Mouse (Mus musculus) limb, embryonic 14.5 days (tissue): Measurements from ENCODE around the gene Eif2d. TPM values are rescaled to one million over a fixed set of nuclear protein-coding genes. Genes with fewer than 3 reads are reported as not detected.

Experiments used
- ATAC-seq: fragments of 200-750 bp; cut with Nextera tagmentation; 2 replicates; pipeline ENCODE4 v1.8.0; 2017; ENCODE audit warnings: low read depth, moderate number of reproducible peaks, moderate TSS enrichment; ENCODE audit not compliant: low FRiP score
- DNase-seq: peaks from one replicate; pipeline ENCODE4 v3.0.0-alpha.2; 2015; ENCODE audit warnings: low spot score
- H3K27ac ChIP-seq: fragments of 300-500 bp; sonication (generic); replicated peaks from 2 replicates; pipeline ENCODE4 v1.5.1; 2014; ENCODE audit warnings: low read depth, mild to moderate bottlenecking, low read length, moderate library complexity, mixed read lengths
- H3K27me3 ChIP-seq: fragments of 300-500 bp; sonication (generic); 2 replicates; pipeline ENCODE4 v1.6.1; 2014; ENCODE audit warnings: low read length, mixed read lengths; ENCODE audit not compliant: control insufficient read depth, insufficient read depth
- H3K36me3 ChIP-seq: fragments of 300-500 bp; sonication (generic); 2 replicates; pipeline ENCODE4 v1.6.1; 2014; ENCODE audit warnings: mild to moderate bottlenecking, low read length, moderate library complexity, mixed read lengths; ENCODE audit not compliant: control insufficient read depth, insufficient read depth
- H3K4me1 ChIP-seq: fragments of 300-500 bp; sonication (generic); 2 replicates; pipeline ENCODE4 v1.6.1; 2014; ENCODE audit warnings: antibody characterized with exemption, low read length, mixed read lengths; ENCODE audit not compliant: control insufficient read depth, insufficient read depth
- H3K4me2 ChIP-seq: fragments of 300-500 bp; sonication (generic); replicated peaks from 2 replicates; pipeline ENCODE4 v1.6.1; 2014; ENCODE audit warnings: low read depth, mild to moderate bottlenecking, low read length, moderate library complexity; ENCODE audit not compliant: severe bottlenecking
- H3K4me3 ChIP-seq: fragments of 300-500 bp; sonication (generic); replicated peaks from 2 replicates; pipeline ENCODE4 v1.5.1; 2014; ENCODE audit warnings: low read length
- H3K9ac ChIP-seq: fragments of 300-500 bp; sonication (generic); 2 replicates; pipeline ENCODE4 v1.6.1; 2014; ENCODE audit warnings: mild to moderate bottlenecking, low read depth, low read length, moderate library complexity; ENCODE audit not compliant: severe bottlenecking
- H3K9me3 ChIP-seq: fragments of 300-500 bp; sonication (generic); 2 replicates; pipeline ENCODE4 v1.6.1; 2016; ENCODE audit warnings: low read length; ENCODE audit not compliant: control insufficient read depth
- POLR2A ChIP-seq: fragments of 200-500 bp; IDR thresholded peaks from 2 replicates; pipeline ENCODE4 v1.8.0; 2012; ENCODE audit warnings: inconsistent platforms, mild to moderate bottlenecking, moderate library complexity, borderline replicate concordance; ENCODE audit not compliant: insufficient read depth, insufficient read length; ENCODE audit errors: extremely low read depth
- WGBS: fragments of 180-500 bp; shearing (Covaris S2); extraction: QIAGEN DNeasy Blood & Tissue Kit; methylation state at CpG from one replicate; pipeline ENCODE4 v1.1.7; 2014; 5-methylcytosine and 5-hydroxymethylcytosine counted together
- polyA plus RNA-seq, 2 experiments: library from polyadenylated mRNA; depleted of rRNA in 1 of 2; stranded (reverse) in 1 of 2; unstranded in 1 of 2; fragments of >200 nt; fragmentation: Nextera tagmentation in 1 of 2; extraction: Ambion mirVana in 1 of 2; gene quantifications; 2 replicates each; pipeline versions ENCODE4 v1.2.1 to v1.2.3; 2012 to 2014

Eif2d gene
- polyA plus RNA-seq, 2 experiments = 59.8 to 61.9 TPM

- Histone ChIP-seq H3K9ac (no peak overlapping the region), H3K4me3 (no peak overlapping the region), H3K9me3 (no peaks in the 10 kb centered on the region), H3K4me1 (peaks cover 7% of the 10 kb centered on the region), H3K27me3 (no peaks in the 10 kb centered on the region), H3K27ac (no peak overlapping the region), H3K4me2 (no peak overlapping the region), H3K36me3 (no peaks in the 10 kb centered on the region)
- TF ChIP-seq POLR2A = no peak
- DNase-seq = no peak
- no peak for ATAC-seq
- 91% methylated on average over 6 of the region's 6 CpGs for WGBS
These were observed 55.8 kb downstream of the Eif2d start for GRCm38 (mm10) chr1:131208800-131209199.

GRCm38 (mm10) chr1:131209971-131210426 lies 57.0 kb downstream of the Eif2d start:
- H3K27ac ChIP-seq = no peak overlapping the region
- no peak overlapping the region; the same call in 1 of the 2 replicates for H3K9ac ChIP-seq
- peaks cover 7% of the 10 kb centered on the region for H3K4me1 ChIP-seq
- ATAC-seq (no peak), DNase-seq (peak; percentile 13)
- no peak for TF ChIP-seq POLR2A
- H3K4me2 ChIP-seq = no peak overlapping the region
- no peaks in the 10 kb centered on the region for H3K36me3 ChIP-seq
- H3K27me3 ChIP-seq = no peaks in the 10 kb centered on the region
- H3K9me3 ChIP-seq = no peaks in the 10 kb centered on the region
- 70% methylated on average over 8 of the region's 8 CpGs for WGBS
- H3K4me3 ChIP-seq = no peak overlapping the region

- Histone ChIP-seq H3K36me3 (no peaks in the 10 kb centered on the region), H3K9ac (no peak overlapping the region), H3K4me1 (peaks cover 7% of the 10 kb centered on the region), H3K4me2 (no peak overlapping the region), H3K27ac (no peak overlapping the region), H3K4me3 (no peak overlapping the region), H3K9me3 (no peaks in the 10 kb centered on the region), H3K27me3 (no peaks in the 10 kb centered on the region)
- no peak for DNase-seq
- no peak for TF ChIP-seq POLR2A
- no peak for ATAC-seq
- 86% methylated on average over 1 of the region's 1 CpGs for WGBS
These were observed 58.7 kb downstream of the Eif2d start for GRCm38 (mm10) chr1:131211655-131212054.

- Histone ChIP-seq H3K4me3 (no peak overlapping the region), H3K9me3 (no peaks in the 10 kb centered on the region), H3K27me3 (no peaks in the 10 kb centered on the region), H3K27ac (no peak overlapping the region), H3K4me1 (peaks cover 7% of the 10 kb centered on the region), H3K36me3 (no peaks in the 10 kb centered on the region), H3K4me2 (no peak overlapping the region), H3K9ac (no peak overlapping the region)
- WGBS = 53% methylated on average over 5 of the region's 5 CpGs
- no peak for DNase-seq
- ATAC-seq = no peak
- TF ChIP-seq POLR2A = no peak
These were observed 60.0 kb downstream of the Eif2d start for GRCm38 (mm10) chr1:131212956-131213355.

- ATAC-seq (no peak), DNase-seq (peak; percentile 20)
- 52% methylated on average over 6 of the region's 6 CpGs for WGBS
- Histone ChIP-seq H3K9ac (no peak overlapping the region), H3K27me3 (no peaks in the 10 kb centered on the region), H3K4me2 (no peak overlapping the region), H3K9me3 (no peaks in the 10 kb centered on the region), H3K4me1 (peaks cover 7% of the 10 kb centered on the region), H3K4me3 (no peak overlapping the region), H3K36me3 (no peaks in the 10 kb centered on the region), H3K27ac (no peak overlapping the region)
- no peak for TF ChIP-seq POLR2A
These were observed 60.4 kb downstream of the Eif2d start for GRCm38 (mm10) chr1:131213361-131213760.

GRCm38 (mm10) chr1:131218933-131219332 lies 66.0 kb downstream of the Eif2d start:
- Histone ChIP-seq H3K27ac (no peak overlapping the region), H3K27me3 (no peaks in the 10 kb centered on the region), H3K9ac (no peak overlapping the region), H3K4me3 (no peak overlapping the region), H3K4me1 (no peaks in the 10 kb centered on the region), H3K9me3 (no peaks in the 10 kb centered on the region), H3K36me3 (no peaks in the 10 kb centered on the region), H3K4me2 (no peak overlapping the region)
- ATAC-seq (no peak), DNase-seq (no peak)
- 89% methylated on average over 11 of the region's 11 CpGs for WGBS
- no peak for TF ChIP-seq POLR2A
